Mouse (Mus musculus) c-Kit-negative CD71-positive TER-119-positive erythroid progenitor cells, embryonic 14.5 days (primary cell): ENCODE measurements around the gene Usp5.
"Not testable (repeated sequence)": the region's sequence is repeated elsewhere in the genome, so short reads cannot be mapped to it uniquely, and the experiment has no call there.

Source experiments
- DNase-seq: peaks from one replicate; pipeline ENCODE4 v3.0.0-alpha.2; 2013; ENCODE audit warnings: low read depth, low spot score

The Usp5 gene

DNA sequence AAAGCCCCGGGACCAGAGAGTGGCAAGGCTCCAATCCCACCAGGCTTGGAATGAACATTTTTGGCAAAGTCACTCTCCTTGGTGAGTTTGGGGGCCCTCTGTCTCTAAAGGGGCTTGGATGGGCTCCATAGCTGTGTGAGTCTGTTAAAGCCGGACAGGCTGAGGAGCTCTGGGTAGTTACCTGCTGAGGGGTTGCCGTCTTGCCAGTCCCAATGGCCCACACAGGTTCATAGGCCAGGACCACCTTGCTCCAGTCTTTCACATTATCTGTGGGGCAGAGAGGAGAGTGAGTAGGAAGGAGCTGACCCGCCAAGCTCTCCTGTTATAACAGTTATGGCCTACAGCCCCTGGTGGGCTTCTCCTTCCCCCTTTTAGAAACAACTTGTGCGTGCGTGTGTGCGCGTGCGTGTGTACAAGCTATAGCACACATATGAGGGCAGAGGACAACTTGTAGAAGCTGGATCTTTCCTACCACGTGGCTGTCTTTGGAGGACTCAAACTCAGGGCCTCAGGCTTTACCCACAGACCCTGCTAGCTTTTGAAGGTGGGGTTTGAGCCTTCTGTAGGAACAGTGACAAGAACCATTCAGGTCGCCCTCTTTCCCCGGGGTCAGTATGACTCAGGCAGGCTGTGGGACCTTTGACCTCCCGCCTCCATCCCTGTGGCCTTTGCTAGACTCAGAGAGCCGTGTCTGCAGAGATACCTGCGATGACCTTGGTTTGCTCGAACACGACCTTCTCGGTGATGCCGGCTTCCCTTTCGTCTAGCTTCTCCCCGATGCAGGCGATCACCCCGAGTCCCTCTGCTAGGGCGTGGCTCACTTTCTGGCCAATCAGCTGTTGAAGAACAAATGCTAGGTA is 17.4 kb downstream of the Usp5 start:
- no peak for DNase-seq

DNA sequence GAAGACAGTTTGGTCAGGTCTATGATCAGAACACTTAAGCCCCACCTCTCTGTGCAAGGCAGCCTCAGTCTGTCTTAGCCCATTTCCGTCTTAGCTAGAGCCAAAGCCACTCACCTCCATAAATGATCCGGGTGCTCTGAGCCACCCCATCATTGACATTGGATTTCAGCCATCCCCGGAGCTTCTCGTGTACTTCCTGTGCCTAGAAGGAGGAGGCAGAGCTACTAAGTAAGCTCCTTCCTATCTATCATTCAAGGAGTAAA is 17.9 kb downstream of the Usp5 start:
- DNase-seq, result no peak

DNA sequence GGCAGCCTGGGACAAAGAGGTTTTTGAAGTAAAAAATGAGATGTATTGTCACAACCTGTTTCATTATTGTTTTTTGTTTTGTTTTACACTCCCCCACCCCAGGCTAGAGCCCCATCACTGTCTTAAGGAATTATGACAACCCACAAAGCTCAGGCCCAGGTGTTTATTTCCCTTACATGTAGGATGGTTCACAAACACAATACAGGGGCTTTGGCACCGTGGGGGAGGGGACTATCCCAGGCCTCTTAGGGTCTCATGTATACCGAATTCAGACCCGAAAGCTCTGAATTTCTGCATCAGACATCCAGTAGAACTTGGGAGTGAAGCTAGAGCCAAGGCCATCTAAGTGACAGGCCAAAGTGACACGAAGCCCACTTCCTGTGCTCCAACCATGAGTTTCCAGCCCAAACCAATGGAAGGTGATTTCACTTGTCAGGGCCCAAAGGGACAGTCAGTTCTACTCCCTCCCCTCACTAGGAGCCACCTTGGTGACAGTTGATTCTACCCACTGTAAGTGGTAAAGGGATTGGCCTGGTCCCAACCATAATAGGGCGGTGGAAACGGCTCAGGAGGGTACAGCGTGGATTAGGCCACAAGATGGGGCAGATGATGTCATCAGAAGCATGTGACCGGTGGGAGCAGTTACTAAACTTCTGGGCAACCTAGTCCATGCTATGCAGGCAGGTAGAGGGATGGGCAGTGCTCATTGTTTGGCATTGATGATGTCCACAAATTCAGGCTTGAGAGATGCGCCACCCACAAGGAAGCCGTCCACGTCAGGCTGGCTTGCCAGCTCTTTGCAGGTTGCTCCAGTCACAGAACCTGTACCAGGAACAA is 18.5 kb downstream of the Usp5 start:
- DNase-seq, result not testable (repeated sequence)

DNA sequence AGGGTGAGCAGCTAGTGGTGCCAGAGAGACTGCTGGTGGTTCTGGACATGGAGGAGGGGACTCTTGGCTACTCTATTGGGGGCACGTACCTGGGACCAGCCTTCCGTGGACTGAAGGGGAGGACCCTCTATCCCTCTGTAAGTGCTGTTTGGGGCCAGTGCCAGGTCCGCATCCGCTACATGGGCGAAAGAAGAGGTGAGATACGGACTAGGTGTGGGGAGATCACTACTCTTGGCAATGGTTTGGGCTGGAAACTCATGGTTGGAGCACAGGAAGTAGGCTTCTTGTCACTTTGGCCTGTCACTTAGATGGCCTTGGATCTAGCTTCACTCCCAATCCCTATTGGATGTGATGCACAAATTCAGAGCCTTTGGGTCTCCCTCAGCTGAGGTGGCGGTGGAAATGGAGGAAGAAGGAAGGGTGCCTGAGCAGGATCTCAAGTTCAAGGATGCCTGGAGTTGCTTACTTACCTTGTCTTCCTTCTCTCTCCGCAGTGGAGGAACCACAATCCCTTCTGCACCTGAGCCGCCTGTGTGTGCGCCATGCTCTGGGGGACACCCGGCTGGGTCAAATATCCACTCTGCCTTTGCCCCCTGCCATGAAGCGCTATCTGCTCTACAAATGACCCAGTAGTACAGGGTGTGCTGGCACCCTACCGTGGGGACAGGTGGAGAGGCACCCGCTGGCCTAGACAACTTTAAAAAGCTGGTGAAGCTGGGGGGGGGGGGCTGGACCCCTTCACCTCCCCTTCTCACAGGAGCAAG is 19.3 kb downstream of the Usp5 start:
- DNase-seq, result no peak

DNA sequence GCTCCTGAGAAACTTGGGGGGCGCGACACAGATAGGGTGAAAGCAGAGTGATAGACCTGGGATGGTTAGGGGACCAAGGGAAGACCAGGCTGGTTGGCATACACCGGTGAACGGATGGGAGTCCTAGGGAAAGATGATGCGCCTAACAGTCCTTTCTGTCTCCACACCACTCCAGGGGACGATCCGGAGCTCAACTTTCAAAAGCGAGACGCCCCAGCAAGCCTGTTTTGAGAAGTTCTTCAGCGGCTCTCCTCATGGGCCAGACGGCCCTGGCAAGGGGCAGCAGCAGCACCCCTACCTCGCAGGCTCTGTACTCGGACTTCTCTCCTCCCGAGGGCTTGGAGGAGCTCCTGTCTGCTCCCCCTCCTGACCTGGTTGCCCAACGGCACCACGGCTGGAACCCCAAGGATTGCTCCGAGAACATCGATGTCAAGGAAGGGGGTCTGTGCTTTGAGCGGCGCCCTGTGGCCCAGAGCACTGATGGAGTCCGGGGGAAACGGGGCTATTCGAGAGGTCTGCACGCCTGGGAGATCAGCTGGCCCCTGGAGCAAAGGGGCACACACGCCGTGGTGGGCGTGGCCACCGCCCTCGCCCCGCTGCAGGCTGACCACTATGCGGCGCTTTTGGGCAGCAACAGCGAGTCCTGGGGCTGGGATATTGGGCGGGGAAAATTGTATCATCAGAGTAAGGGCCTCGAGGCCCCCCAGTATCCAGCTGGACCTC is 20.1 kb downstream of the Usp5 start:
- peak; percentile 58 for DNase-seq

DNA sequence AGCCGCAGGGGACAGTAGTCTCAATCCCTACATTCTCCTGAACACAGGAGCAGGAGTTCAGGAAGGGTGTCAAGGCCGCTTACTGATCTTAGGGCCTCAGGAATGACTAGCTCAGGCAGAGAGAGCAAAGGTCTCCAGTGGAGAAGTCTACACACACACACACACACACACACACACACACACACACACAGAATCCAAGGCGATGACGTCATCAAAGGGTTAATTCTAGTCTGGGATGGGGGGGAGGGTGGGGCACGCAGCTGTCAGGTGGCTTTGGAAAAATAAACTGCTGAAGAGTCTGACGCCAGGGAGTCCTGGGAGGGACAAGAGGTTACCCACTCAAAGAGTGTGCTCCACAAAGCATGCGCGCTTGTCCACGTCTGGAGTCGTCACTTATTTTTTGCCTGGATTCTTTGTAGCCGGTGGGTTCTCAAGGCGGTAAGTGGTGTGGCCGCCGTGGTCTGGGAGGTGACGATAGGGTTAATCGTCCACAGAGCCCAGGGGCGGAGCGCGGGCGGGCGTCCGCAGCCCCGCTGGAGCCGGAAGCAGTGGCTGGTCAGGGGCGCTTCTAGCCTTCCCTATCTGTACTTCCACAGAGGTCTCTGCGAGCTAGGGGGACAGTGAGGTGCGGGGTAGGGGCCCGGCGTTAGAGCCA is 20.8 kb downstream of the Usp5 start, which contains the start of gene Spsb2:
Spsb2 (plus strand) TSS at position 304 of the 655 bp plus-strand sequence.
- DNase-seq, result no peak

DNA sequence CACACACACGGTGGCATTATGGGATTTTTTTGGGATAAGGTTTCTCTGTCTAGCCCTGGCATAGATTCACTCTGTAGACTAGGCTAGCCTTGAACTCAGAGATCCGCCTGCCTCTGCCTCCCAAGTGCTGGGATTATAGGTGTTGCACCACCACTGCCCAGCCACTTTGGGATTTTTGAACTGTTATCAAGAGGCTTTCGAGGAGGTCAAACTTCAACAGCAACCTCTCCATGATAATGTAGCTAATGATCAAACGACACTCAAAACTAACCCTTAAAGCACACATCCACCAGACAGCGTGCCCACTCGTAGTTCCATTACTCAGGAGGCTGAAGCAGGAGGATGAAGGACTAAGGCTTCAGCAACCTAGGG is 21.3 kb downstream of the Usp5 start:
- DNase-seq, result no peak

DNA sequence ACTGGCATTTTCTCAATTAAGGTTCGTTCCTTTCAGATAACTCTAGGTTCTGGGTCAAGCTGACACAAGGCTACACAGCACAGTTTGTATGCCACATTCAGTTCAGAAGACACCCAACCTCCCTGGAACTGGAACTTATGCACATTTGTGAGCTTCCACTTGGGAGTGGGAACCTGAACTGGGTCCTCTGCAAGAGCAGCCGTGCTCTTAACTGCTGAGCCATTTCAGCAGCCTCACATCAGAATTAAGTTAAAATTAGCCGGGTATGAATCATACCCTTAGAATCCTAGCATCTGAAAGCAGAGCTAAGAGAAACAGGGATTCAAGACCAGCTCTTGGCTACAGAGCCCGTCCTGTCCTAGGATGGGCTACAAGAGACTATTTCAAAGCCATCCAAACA is 21.9 kb downstream of the Usp5 start:
- DNase-seq, result no peak

DNA sequence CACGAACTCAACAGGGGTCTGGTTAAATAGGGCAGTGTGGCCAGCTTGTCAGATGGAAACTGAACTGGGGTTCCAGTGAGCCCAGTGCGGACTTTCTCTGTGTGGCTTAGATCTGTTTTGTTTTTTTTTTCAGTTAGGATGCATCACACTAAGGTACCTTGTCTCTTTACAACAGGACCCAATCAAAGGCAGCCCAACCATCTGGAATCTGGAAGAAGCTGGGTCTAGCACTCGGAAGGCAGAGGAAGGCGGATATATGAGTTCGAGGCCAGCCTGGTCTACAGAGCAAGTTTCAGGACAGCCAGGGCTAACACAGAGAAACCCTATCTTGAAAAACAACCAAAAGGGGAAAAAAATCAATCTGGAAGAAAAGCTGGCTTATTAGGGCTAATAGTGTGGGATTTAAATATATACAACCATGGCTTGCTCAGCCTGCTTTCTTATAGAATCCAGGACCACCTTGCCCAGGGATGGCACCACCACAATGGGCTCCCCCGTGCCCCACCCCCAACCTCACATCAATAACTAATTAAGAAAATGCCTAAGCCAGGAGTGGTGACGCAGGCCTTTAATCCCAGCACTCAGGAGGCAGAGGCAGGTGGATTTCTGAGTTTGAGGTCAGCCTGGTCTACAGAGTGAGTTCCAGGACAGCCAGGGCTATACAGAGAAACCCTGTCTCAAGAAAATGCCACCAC is 22.7 kb downstream of the Usp5 start:
- no peak for DNase-seq

DNA sequence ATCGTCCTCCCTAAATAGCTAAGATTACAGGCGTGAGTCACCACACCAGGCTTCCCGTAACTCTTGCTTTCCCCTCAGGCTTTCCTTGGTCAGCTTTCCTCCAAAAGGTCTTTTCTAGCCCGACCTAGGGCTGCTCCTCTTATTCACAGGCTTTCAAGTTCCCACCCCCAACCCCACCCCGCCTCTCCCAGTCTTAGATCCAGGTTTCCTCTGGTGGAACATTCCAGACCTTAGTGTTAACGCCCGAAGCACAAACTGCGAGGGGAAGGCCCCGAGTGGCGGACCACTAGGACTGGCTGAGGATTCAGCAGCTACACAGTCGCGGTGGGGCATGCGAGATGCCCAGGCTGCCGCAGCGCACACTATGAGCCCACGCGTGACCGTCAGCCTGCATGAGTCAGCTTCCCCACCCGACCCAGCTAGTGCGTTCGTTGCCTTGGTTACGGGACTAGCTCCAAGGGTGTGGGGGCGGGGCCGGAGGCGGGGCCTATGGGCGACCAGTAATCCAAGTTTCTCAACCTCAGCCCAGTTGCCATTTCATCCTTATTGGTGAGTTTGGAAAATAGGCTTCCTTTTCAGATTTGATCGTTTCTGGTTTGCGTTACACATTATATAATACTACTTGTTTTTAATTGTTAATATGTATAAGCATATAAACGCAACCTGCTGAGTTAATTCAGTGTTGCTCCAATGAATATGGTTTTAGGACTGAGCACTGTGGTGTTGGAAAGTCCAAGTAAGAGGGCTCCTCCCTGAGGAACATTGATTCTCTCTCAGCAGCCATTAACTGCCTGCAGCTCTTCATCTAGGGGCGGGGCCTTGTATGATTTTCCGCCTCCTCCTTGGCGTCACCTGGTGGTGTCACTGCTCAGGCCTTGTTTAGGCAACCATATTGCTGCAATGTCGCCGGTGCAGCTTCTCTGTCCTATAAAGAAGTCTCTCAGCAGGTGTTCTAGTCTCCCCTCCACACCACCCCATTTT is 23.7 kb downstream of the Usp5 start:
- peak; percentile 78 for DNase-seq

DNA sequence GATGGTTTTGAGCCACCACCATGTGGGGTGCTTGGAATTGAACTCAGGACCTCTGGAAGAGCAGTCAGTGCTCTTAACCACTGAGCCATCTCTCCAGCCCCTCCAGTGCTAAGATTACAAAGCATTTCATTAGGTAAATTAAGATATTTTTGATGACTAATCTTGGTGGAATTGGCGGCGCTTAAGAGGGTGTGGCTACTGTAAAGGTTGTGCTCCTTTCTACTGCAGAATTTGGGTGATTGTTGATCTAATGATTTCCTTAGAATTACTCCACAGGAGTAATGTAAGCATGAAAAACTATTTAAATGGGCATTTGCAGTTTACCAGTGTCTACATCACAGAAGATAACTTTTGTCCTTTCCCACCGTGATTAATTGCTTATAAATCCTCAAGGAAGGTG is 24.9 kb downstream of the Usp5 start:
- DNase-seq, result no peak

DNA sequence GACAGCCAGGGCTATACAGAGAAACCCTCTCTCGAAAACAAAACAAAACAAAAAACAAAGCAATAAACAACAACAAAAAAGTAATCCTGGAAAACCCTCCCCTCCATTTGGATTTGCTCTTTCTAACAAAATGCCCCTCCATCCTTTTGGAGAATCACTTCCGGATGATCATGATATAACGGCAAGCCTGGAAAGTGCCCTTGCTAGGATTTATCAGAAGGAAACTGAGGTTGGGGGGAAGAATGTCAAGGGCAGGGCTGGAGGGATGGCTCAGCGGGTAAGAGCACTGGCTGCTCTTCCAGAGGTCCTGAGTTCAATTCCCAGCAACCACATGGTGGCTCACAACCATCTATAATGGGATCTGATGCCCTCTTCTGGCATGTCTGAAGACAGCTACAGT is 25.6 kb downstream of the Usp5 start:
- not testable (repeated sequence) for DNase-seq

DNA sequence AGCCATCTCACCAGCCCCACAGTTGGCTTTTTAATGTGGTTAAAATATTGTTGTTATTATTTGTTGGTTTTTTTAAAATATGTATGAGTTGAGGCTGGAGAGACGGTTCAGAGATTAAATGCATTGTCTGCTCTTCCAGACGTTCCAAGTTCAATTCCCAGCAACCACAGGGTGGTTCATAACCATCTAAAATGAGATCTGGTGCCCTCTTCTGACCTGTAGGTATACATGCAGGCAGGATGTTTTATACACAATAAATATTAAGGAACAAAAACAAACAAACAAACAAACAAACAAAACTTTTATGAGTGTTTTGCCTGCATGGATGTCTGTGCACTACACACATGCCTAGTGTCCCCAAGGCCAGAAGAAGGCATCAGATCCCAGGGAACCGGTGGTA is 26.2 kb downstream of the Usp5 start:
- DNase-seq, result no peak

DNA sequence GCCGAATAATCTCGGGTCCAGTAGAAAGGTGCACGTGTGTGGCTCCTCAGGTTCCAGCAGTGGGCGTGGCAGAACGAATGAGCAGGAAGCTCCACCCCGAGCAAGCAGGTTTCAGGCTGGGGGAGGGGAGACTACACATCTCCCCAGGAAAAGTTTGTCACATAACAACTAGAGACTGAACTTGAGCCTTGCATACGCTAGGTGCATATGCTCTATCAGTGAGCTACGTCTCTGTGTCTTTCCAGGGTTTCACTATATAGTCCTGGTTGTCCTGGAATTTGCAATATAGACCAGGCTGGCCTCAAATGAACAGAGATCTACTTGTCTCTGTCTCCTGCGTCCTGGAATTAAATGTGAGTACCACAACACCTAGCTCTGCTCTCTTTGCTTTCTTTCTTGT is 26.9 kb downstream of the Usp5 start:
- not testable (repeated sequence) for DNase-seq

DNA sequence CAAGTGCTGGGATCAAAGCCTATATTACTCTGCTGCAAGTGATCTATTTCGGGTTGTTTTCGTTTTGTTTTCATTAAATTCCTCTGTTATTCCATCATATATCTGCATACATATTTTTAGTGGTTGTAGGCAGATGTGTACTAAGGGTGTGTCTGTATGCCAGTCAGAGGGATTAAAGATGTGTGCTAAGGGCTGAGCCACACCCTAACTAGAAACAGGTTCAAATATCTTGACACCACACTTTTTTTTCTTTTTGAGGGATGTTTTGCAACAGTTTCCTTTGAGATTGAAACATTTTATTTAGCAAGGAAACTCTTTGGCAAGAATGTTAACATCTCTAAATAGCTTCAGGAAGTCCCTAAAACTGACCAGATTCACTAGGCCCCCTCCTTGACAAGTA is 33.1 kb downstream of the Usp5 start:
- no peak for DNase-seq

DNA sequence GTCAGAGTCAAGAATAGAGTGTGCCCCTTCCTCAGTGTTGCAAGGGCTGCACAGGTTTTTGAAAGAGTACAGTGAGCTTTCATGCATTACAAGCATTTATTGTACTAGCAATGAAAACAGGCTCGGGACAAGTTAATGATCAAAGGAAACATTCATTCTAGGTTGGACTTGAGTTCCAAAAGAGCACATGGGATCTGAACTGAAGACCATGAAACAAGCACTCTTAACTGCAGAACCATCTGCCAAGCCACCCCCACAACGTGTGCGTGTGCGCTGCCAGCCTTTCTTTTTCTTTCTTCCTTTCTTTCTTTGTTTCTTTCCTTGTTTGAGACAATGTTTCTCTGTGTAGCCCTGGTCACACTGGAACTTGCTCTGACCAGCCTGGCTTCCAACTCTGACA is 33.5 kb downstream of the Usp5 start:
- no peak for DNase-seq

DNA sequence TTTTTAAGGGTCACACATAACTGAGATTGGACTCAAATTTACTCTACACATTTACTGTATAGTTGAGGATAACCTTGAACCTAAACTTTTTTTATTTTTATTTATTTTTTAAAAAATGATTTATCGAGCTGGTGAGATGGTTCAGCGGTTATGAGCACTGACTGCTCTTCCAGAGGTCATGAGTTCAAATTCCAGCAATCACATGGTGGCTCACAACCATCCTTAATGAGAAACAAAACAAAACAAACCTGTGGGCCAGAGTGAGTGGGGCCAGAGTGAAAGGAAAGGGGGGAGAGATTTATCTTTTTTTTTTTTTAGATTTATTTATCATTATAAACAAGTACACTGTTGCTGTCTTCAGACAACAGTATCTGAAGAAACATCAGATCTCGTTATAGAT is 37.4 kb downstream of the Usp5 start:
- DNase-seq, result no peak

DNA sequence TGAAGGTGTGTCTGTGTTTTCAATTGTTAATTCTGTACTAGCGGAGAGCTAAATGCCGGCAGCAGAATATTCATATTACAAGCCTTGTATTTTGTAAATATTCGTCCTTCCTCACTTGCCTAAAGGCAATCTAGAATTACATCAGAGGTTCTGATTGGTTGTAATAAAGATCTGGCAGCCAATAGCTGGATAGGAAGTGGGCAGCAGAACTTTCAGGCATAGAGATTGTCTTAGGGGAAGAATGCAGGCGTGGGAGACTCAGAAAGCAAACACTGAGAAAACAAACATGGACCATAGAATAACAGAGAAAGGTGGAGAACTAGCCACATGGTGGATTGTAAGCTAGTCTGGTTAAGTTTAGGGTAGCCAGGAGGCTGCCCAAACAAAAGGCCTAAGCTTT is 39.2 kb downstream of the Usp5 start:
- no peak for DNase-seq

DNA sequence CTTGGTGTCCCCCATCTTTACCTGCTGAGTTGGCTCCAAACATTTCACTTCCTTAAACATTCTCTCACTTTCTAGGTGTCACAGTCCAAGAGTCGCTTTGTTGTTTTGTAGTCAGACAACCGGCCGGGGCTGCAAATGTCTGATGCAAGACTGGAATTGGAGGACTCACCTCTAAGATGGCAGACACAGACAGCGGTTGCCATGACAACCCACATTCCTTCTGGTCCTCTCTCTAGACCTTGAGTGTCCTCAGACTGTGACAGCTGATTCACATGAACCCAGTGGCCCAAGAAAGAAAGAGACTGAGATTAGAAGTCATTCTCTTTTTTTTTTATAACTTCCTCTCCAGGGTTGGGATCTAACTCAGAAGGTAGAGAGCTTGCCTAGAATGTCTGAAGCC is 39.8 kb downstream of the Usp5 start:
- DNase-seq, result no peak
